Mouse (Mus musculus): ENCODE measurements around the gene P3h2. TPM values are rescaled to one million over a fixed set of nuclear protein-coding genes. Genes with fewer than 3 reads are reported as not detected.

P3h2 gene
- polyA plus RNA-seq, 1 experiment from 2014 or later: 0.38 TPM

DNA sequence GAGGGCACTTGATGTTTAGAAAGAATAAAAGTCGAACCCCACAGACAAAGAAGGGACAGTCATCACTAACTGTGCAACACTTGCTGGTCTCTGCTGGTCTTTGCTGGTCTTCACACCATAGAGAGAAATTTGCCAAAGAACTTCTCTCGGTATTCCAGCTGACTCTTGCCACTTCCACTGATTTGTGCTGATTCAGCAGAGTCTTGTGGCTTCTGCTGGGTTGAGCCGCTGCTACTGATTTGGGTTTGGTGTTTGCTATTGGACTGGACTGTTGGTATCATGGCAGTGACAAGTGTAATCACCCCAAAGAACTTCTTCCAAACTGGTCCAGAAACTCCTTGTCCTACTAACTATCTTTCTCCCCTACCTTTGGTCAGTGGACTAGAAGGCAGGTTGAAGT, 111.0 kb downstream of the P3h2 start:
- ATAC-seq (ENCODE audit: low FRiP score, low TSS enrichment) (no peak), DNase-seq (no peak)
- Histone ChIP-seq H3K36me3 (ENCODE audit: control insufficient read depth, insufficient read depth, low read length) (no peaks in the 10 kb centered on the region), H3K9ac (replicated peaks; ENCODE audit: low read length) (no peak overlapping the region), H3K4me2 (ENCODE audit: low read length) (no peak overlapping the region), H3K27me3 (ENCODE audit: control insufficient read depth, insufficient read depth, low read length) (no peaks in the 10 kb centered on the region), H3K9me3 (ENCODE audit: control insufficient read depth, low read length) (no peaks in the 10 kb centered on the region), H3K27ac (replicated peaks; ENCODE audit: low read depth, low read length) (no peak overlapping the region), H3K4me1 (ENCODE audit: control insufficient read depth, insufficient read depth, low read length) (no peaks in the 10 kb centered on the region), H3K4me3 (replicated peaks; ENCODE audit: low read depth, low read length) (no peak overlapping the region)
- 91% methylated on average over 3 of the region's 3 CpGs for WGBS

- H3K4me3 ChIP-seq (replicated peaks; ENCODE audit: low read depth, low read length): no peak overlapping the region
- ATAC-seq (ENCODE audit: low FRiP score, low TSS enrichment): no peak
- no peak overlapping the region for H3K9ac ChIP-seq (replicated peaks; ENCODE audit: low read length)
- no peaks in the 10 kb centered on the region for H3K9me3 ChIP-seq (ENCODE audit: control insufficient read depth, low read length)
- no peaks in the 10 kb centered on the region for H3K27me3 ChIP-seq (ENCODE audit: control insufficient read depth, insufficient read depth, low read length)
- DNase-seq: no peak
- no peaks in the 10 kb centered on the region for H3K36me3 ChIP-seq (ENCODE audit: control insufficient read depth, insufficient read depth, low read length)
- no peak overlapping the region for H3K4me2 ChIP-seq (ENCODE audit: low read length)
- no peak overlapping the region for H3K27ac ChIP-seq (replicated peaks; ENCODE audit: low read depth, low read length)
- H3K4me1 ChIP-seq (ENCODE audit: control insufficient read depth, insufficient read depth, low read length): no peaks in the 10 kb centered on the region
- WGBS: 96% methylated on average over 5 of the region's 5 CpGs
Measured at GRCm38 (mm10) chr16:25987221-25987620, 118.4 kb downstream of the P3h2 start.

DNA sequence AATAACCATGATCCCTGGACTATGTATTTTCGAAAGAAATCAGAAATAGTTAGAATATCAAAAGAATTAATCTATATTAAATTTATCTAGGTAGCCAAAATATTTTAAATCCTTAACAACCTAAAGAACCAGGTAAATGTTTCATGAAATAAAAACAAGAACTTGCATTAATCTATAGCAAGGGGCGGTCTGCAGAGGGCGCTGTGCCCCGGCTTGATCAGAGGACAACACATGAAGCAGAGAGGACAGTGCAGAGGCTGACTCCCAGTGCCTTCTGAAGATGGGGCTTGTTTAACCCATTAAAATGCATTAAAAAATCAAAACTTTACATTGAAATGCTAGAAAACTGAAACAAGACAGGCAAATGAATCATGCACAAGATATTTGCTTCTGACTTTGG, 121.9 kb downstream of the P3h2 start:
- no peak overlapping the region for H3K9ac ChIP-seq (replicated peaks; ENCODE audit: low read length)
- 35% methylated on average over 4 of the region's 4 CpGs for WGBS
- no peaks in the 10 kb centered on the region for H3K9me3 ChIP-seq (ENCODE audit: control insufficient read depth, low read length)
- DNase-seq (no peak), ATAC-seq (ENCODE audit: low FRiP score, low TSS enrichment) (no peak)
- H3K4me1 ChIP-seq (ENCODE audit: control insufficient read depth, insufficient read depth, low read length): no peaks in the 10 kb centered on the region
- H3K27me3 ChIP-seq (ENCODE audit: control insufficient read depth, insufficient read depth, low read length): no peaks in the 10 kb centered on the region
- H3K36me3 ChIP-seq (ENCODE audit: control insufficient read depth, insufficient read depth, low read length): no peaks in the 10 kb centered on the region
- H3K27ac ChIP-seq (replicated peaks; ENCODE audit: low read depth, low read length): no peak overlapping the region
- no peak overlapping the region for H3K4me2 ChIP-seq (ENCODE audit: low read length)
- no peak overlapping the region for H3K4me3 ChIP-seq (replicated peaks; ENCODE audit: low read depth, low read length)

- ATAC-seq (ENCODE audit: low FRiP score, low TSS enrichment) (no peak), DNase-seq (no peak)
- H3K9me3 ChIP-seq (ENCODE audit: control insufficient read depth, low read length): no peaks in the 10 kb centered on the region
- no peak overlapping the region for H3K27ac ChIP-seq (replicated peaks; ENCODE audit: low read depth, low read length)
- no peaks in the 10 kb centered on the region for H3K4me1 ChIP-seq (ENCODE audit: control insufficient read depth, insufficient read depth, low read length)
- no peak overlapping the region for H3K9ac ChIP-seq (replicated peaks; ENCODE audit: low read length)
- no peak overlapping the region for H3K4me3 ChIP-seq (replicated peaks; ENCODE audit: low read depth, low read length)
- no peak overlapping the region for H3K4me2 ChIP-seq (ENCODE audit: low read length)
- WGBS: 73% methylated on average over 3 of the region's 3 CpGs
- H3K36me3 ChIP-seq (ENCODE audit: control insufficient read depth, insufficient read depth, low read length): no peaks in the 10 kb centered on the region
- no peaks in the 10 kb centered on the region for H3K27me3 ChIP-seq (ENCODE audit: control insufficient read depth, insufficient read depth, low read length)
Measured at GRCm38 (mm10) chr16:25979037-25979436, 126.5 kb downstream of the P3h2 start.

GRCm38 (mm10) chr16:25977210-25977609, 128.4 kb downstream of the P3h2 start:
- Histone ChIP-seq H3K9me3 (ENCODE audit: control insufficient read depth, low read length) (no peaks in the 10 kb centered on the region), H3K4me1 (ENCODE audit: control insufficient read depth, insufficient read depth, low read length) (no peaks in the 10 kb centered on the region), H3K4me2 (ENCODE audit: low read length) (no peak overlapping the region), H3K27me3 (ENCODE audit: control insufficient read depth, insufficient read depth, low read length) (no peaks in the 10 kb centered on the region), H3K4me3 (replicated peaks; ENCODE audit: low read depth, low read length) (no peak overlapping the region), H3K27ac (replicated peaks; ENCODE audit: low read depth, low read length) (no peak overlapping the region), H3K36me3 (ENCODE audit: control insufficient read depth, insufficient read depth, low read length) (no peaks in the 10 kb centered on the region), H3K9ac (replicated peaks; ENCODE audit: low read length) (no peak overlapping the region)
- 92% methylated on average over 2 of the region's 2 CpGs for WGBS
- ATAC-seq (ENCODE audit: low FRiP score, low TSS enrichment) (no peak), DNase-seq (no peak)

DNA sequence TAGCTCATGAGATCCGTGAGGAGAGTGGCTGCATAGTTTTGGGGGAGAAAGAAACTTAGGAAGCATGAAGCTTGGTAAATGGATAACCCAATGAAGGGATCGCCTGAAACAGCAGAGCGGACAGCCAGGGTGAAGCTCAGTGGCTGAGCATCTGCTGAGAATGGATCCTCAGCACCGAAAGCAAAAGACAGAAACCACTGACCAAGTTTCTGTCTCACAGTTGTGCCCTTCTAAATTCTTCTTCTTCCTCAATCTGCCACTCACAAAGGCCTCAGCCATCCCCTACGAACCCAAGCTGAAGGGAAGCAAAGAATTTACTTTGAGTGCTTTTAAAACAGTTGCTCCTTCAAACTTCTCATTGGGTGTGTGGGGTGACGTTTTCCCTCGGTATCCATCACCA, 134.3 kb downstream of the P3h2 start:
- Histone ChIP-seq H3K4me2 (ENCODE audit: low read length) (no peak overlapping the region), H3K27ac (replicated peaks; ENCODE audit: low read depth, low read length) (no peak overlapping the region), H3K9me3 (ENCODE audit: control insufficient read depth, low read length) (no peaks in the 10 kb centered on the region), H3K4me3 (replicated peaks; ENCODE audit: low read depth, low read length) (no peak overlapping the region), H3K9ac (replicated peaks; ENCODE audit: low read length) (no peak overlapping the region), H3K36me3 (ENCODE audit: control insufficient read depth, insufficient read depth, low read length) (no peaks in the 10 kb centered on the region), H3K4me1 (ENCODE audit: control insufficient read depth, insufficient read depth, low read length) (no peaks in the 10 kb centered on the region), H3K27me3 (ENCODE audit: control insufficient read depth, insufficient read depth, low read length) (no peaks in the 10 kb centered on the region)
- ATAC-seq (ENCODE audit: low FRiP score, low TSS enrichment) (no peak), DNase-seq (no peak)
- WGBS: 86% methylated on average over 7 of the region's 7 CpGs

- no peak overlapping the region for H3K27ac ChIP-seq (replicated peaks; ENCODE audit: low read depth, low read length)
- no peaks in the 10 kb centered on the region for H3K4me1 ChIP-seq (ENCODE audit: control insufficient read depth, insufficient read depth, low read length)
- H3K4me2 ChIP-seq (ENCODE audit: low read length): no peak overlapping the region
- H3K9ac ChIP-seq (replicated peaks; ENCODE audit: low read length): no peak overlapping the region
- no peak overlapping the region for H3K4me3 ChIP-seq (replicated peaks; ENCODE audit: low read depth, low read length)
- no peaks in the 10 kb centered on the region for H3K36me3 ChIP-seq (ENCODE audit: control insufficient read depth, insufficient read depth, low read length)
- ATAC-seq (ENCODE audit: low FRiP score, low TSS enrichment) (no peak), DNase-seq (no peak)
- WGBS: 83% methylated on average over 5 of the region's 5 CpGs
- H3K27me3 ChIP-seq (ENCODE audit: control insufficient read depth, insufficient read depth, low read length): no peaks in the 10 kb centered on the region
- H3K9me3 ChIP-seq (ENCODE audit: control insufficient read depth, low read length): no peaks in the 10 kb centered on the region
Measured at GRCm38 (mm10) chr16:25970720-25971119, 134.9 kb downstream of the P3h2 start.

DNA sequence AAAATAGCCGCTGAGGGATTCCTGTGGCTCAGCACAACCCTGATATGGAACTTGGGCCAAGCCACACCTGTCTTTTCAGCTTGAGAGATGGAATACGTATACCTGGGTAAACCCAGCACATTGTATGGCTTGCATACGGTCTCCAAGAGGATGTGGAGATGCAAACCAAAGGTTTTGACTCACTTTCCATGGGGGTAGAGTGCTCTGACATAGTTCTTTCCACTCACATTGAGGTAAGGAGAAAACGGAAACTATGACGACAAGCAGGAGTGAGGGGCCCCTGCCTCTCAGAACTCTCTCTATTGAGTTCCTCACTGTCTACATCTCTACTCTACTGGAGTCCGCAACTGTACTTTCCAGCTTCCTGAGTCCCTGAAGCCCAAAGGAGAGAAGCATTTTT, 135.4 kb downstream of the P3h2 start:
- no peak overlapping the region for H3K27ac ChIP-seq (replicated peaks; ENCODE audit: low read depth, low read length)
- ATAC-seq (ENCODE audit: low FRiP score, low TSS enrichment): no peak
- no peak for DNase-seq
- H3K9ac ChIP-seq (replicated peaks; ENCODE audit: low read length): no peak overlapping the region
- no peaks in the 10 kb centered on the region for H3K36me3 ChIP-seq (ENCODE audit: control insufficient read depth, insufficient read depth, low read length)
- H3K4me3 ChIP-seq (replicated peaks; ENCODE audit: low read depth, low read length): no peak overlapping the region
- no peak overlapping the region for H3K4me2 ChIP-seq (ENCODE audit: low read length)
- H3K27me3 ChIP-seq (ENCODE audit: control insufficient read depth, insufficient read depth, low read length): no peaks in the 10 kb centered on the region
- no peaks in the 10 kb centered on the region for H3K9me3 ChIP-seq (ENCODE audit: control insufficient read depth, low read length)
- no peaks in the 10 kb centered on the region for H3K4me1 ChIP-seq (ENCODE audit: control insufficient read depth, insufficient read depth, low read length)
- WGBS: 91% methylated on average over 6 of the region's 6 CpGs

GRCm38 (mm10) chr16:25967297-25967696, 138.3 kb downstream of the P3h2 start:
- WGBS: 22% methylated on average over 3 of the region's 3 CpGs
- H3K4me3 ChIP-seq (replicated peaks; ENCODE audit: low read depth, low read length): no peak overlapping the region
- H3K27me3 ChIP-seq (ENCODE audit: control insufficient read depth, insufficient read depth, low read length): no peaks in the 10 kb centered on the region
- DNase-seq (peak; percentile 89), ATAC-seq (ENCODE audit: low FRiP score, low TSS enrichment) (peak; percentile 47; the same call in 1 of the 2 replicates)
- no peaks in the 10 kb centered on the region for H3K9me3 ChIP-seq (ENCODE audit: control insufficient read depth, low read length)
- no peaks in the 10 kb centered on the region for H3K36me3 ChIP-seq (ENCODE audit: control insufficient read depth, insufficient read depth, low read length)
- no peak overlapping the region for H3K9ac ChIP-seq (replicated peaks; ENCODE audit: low read length)
- H3K4me2 ChIP-seq (ENCODE audit: low read length): no peak overlapping the region
- no peaks in the 10 kb centered on the region for H3K4me1 ChIP-seq (ENCODE audit: control insufficient read depth, insufficient read depth, low read length)
- H3K27ac ChIP-seq (replicated peaks; ENCODE audit: low read depth, low read length): no peak overlapping the region

Measured in midbrain, embryonic 14.5 days (tissue).